Mouse (Mus musculus): ENCODE data around the gene Sgo2a.
A peak's percentile ranks its signal among the peaks of the same experiment; 100 is the strongest.
"Not testable (repeated sequence)": the region's sequence is repeated elsewhere in the genome, so short reads cannot be mapped to it uniquely, and the experiment has no call there.

Sgo2a gene

GRCm38 (mm10) chr1:57995432-57996132 is at the start of gene Sgo2a:
Sgo2a (plus strand) TSS chr1:57995971.
- DNase-seq (ENCODE audit: low read depth, low spot score), result peak; percentile 88

GRCm38 (mm10) chr1:57947552-57948347 is 48.0 kb upstream of the Sgo2a start:
- no peak for DNase-seq (ENCODE audit: low read depth, low spot score)

DNA sequence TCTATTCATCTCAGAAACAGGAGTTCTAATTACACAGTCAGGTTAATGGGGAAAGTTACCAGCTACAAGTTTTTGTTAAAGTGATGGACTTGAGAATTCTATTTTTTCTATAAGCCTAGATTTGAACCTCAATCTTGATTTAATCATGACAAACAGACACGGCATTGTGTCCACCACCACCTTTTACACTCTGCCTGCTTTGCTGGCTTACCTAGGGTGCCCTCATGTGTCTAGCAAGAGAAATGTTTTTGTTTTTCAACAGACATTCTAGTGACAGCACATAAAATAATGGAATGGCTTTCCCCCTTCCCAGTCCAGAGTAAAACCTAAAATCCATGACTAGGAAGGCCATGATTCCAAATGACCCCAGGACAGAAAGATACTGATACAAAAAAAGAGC is 46.6 kb upstream of the Sgo2a start:
- no peak for DNase-seq (ENCODE audit: low read depth, low spot score)

DNA sequence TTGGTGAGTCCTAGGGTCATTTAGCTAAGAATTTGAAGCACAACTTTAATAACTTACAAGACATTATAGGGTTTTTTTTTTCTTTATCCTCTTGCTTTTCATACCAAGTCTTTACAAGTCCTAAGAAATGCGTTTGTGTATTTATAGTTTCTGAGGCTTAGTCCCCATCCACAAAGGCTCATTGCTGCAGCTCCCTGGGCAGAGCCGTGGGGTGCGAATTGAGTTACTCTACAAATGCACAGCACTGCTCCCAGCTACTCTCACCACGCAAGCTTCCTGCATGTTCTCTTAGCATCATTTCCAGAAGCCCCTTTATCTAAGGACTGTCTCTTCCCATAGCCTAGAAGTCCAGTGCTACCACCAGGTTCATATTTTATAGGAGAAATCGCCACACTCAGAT is 46.1 kb upstream of the Sgo2a start:
- no peak for DNase-seq (ENCODE audit: low read depth, low spot score)

GRCm38 (mm10) chr1:57952509-57952908 is 43.3 kb upstream of the Sgo2a start:
- DNase-seq (ENCODE audit: low read depth, low spot score), result no peak

- DNase-seq (ENCODE audit: low read depth, low spot score), result peak; percentile 4
Observed at GRCm38 (mm10) chr1:57953586-57954375, 42.0 kb upstream of the Sgo2a start.

DNA sequence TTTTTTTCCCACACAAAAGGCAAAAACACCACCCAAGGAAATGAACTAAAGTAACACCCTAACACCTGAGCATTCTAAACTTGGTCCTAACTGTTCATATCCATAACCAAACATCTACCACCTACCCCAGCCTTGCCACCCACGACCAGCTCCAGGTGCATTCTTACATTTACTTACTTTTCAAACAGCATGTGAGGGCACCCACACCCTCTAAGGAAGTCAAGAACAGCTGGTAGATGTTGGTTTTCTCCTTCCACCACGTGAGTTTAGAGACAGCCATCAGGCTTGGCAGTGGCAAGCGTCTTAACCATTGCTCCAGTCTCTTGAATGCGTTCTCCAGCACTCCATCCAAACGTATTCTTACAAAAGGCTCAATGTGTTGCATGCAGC is 41.4 kb upstream of the Sgo2a start:
- no peak for DNase-seq (ENCODE audit: low read depth, low spot score)

- DNase-seq (ENCODE audit: low read depth, low spot score), result no peak
Observed at GRCm38 (mm10) chr1:57955774-57956173, 40.0 kb upstream of the Sgo2a start.

GRCm38 (mm10) chr1:57969327-57970271 is 26.2 kb upstream of the Sgo2a start:
- DNase-seq (ENCODE audit: low read depth, low spot score), result peak; percentile 74

GRCm38 (mm10) chr1:57971588-57971987 is 24.2 kb upstream of the Sgo2a start:
- DNase-seq (ENCODE audit: low read depth, low spot score), result no peak

DNA sequence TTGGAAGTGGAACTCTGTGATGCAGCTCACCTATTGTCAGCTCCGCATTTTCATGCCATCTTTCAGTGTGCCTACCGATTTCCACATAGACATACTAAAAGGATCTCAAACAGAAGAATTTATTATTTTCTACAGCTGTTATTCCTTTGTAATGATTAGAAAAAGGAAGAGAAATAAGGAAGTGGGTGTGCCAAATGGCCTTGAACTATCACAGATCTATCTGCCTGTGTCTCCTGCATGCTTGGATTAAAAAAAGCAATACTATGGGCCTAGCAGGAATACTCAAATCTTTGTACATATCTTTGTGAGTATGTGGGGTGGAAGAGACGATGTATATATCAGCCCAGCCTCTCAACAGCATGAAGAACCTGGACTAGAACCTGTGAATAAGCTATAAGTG is 18.9 kb upstream of the Sgo2a start:
- DNase-seq (ENCODE audit: low read depth, low spot score), result no peak

DNA sequence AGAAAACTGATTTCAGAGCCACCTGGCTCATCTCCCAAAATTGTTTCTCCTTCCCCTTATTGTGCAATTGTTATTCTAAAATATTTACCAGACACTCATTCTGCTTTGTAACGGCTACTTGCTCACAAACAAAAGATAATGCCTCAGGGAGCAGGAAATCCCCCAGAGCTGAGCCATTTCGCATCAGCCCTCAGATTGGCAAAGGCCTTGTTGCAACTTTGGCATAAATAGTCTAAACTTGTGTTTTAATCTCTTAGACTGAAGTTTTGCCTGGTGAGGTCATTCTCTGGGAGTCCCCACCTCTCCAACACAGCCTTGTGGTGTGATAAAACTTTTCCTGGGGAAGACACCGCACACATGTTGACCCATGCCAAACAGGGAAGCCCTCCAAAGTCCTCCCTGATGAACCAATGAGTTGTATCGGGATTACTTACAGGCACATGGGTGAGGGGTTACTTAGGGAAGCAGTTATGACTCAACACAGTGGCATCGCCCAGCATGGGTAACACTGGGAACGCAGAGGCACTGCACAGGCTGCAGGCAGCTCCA is 6.6 kb upstream of the Sgo2a start:
- DNase-seq (ENCODE audit: low read depth, low spot score), result no peak

DNA sequence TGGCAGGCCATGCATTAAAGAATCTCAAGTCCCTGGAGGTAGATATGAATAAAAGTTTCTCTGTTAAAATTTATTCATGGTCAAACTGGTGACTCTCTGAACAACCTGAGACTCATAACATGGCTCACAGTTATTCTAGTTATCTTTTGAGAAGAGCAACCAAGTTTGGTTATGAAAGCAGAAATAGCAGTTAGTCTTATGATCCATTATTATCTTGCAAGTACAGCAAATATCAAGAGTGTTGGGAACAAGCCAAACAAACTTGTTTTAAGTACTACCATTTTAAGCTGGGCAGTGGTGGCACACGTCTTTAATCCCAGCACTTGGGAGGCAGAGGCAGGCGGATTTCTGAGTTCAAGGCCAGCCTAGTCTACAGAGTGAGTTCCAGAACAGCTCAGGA is 4.5 kb upstream of the Sgo2a start:
- DNase-seq (ENCODE audit: low read depth, low spot score), result no peak

GRCm38 (mm10) chr1:57996133-57996615 is 403 bp downstream of the Sgo2a start:
- no peak for DNase-seq (ENCODE audit: low read depth, low spot score)

DNA sequence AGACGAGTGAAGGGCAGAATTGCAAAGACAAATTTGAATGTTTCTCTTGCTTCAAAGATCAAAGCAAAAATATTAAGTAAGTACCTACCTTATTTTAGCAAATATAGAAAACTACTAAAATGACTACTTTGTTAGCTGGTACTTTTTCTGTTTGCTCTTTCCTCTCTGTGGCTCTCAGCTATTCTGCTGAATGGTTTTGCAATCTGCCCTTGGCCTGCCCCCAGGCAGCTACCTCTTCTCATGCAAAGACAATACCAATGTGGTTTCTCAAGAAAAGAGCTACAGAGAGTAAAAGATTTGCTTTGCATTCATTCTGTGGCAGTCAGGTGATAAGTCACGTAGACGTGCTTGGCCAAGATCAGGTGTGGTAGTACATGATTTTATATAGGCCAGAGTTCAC is 2.4 kb downstream of the Sgo2a start:
- DNase-seq (ENCODE audit: low read depth, low spot score), result no peak

- not testable (repeated sequence) for DNase-seq (ENCODE audit: low read depth, low spot score)
Observed at GRCm38 (mm10) chr1:58006388-58006787, 10.6 kb downstream of the Sgo2a start.

DNA sequence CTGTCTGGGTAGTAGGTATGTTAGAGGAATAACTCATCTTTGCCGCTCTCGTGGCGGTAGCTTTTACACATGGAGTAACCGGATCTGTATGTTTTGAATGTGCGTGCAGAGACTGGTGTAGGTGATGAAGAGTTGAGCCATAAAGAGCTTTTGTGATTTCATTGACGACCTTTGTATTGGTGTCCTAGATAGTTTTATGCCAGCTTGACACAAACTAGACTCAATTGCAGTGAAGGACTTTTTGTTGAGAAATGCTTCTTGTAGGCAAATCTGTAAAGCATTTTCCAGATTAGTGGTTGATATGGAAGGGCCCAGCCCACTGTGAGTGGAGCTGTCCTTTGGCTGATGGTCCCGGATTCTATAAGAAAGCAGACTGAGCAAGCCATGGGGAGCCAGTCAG is 23.1 kb downstream of the Sgo2a start, which contains the start of gene Kctd18:
TSS of gene Kctd18 (minus strand) at position 101 of the 400 bp plus-strand sequence.
- no peak for DNase-seq (ENCODE audit: low read depth, low spot score)

GRCm38 (mm10) chr1:58027707-58028106 is 31.9 kb downstream of the Sgo2a start:
- no peak for DNase-seq (ENCODE audit: low read depth, low spot score)

- no peak for DNase-seq (ENCODE audit: low read depth, low spot score)
Observed at GRCm38 (mm10) chr1:58029636-58030117, 33.9 kb downstream of the Sgo2a start, which contains the start of gene Aox1. Aox1 (plus strand) TSS chr1:58029931.

DNA sequence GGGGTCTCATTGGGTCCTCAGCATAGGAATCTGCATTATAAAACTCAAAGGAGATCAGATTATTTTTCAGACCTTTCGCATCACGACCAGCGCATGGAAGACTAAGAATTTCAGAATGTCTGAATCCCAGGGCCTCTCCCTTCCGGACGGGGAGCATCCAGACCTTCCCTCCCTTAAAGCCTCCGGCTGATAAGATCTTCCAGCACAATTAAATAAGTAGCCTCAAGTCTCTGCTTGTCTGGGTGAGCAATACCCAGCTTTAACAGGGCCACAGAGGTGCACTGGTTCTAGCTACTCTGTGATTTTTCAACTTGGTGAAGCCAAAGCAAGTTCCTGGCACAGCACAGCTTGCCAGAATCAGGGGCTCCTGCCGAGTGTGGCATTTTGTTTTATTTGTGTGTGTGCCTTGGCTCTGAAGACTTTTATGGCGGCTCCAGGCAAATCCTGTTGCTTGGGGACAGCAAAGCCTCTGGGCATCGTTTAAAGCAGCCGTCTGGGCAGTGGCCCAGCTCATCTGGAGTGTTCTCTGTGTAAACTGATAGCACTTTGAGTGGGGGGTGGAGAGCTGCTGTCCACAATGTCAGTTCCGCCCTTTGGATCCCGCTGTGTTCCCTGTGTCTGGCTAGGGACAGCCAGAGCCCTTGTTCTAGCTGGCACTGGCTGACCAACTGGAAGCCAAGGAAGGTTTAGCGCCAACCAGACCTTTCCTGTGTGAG is 34.5 kb downstream of the Sgo2a start:
- DNase-seq (ENCODE audit: low read depth, low spot score), result no peak
